14 mouse cellular contexts compared by ENCODE assay signal in genomic region chr9:121600201-121600860, GRCm38 (mm10). TPM values are rescaled to one million over a fixed set of nuclear protein-coding genes. Genes with fewer than 3 reads are reported as not detected.
DNase-seq lines count a peak whose midpoint lies in the region; ATAC-seq lines count a peak whose summit lies in the region.
"Had no signal": no experiment of that assay in that cellular context is flagged by ENCODE, and none has a peak within 500 bp of the region (broad histone marks: within the 10 kb centered on the region; RNA-seq: fewer than 3 reads in every experiment).

No protein-coding gene starts in this region.

- no peak overlapping the region for H3K27ac ChIP-seq in kidney, embryonic 16.5 days (ENCODE audit: low read length)
- H3K27ac ChIP-seq: heart, adult 2 months; hindbrain, embryonic 12.5 days; stomach, postnatal 0 days had no signal

- no peak for ATAC-seq in cerebellum, adult (ENCODE audit: insufficient number of reproducible peaks, low FRiP score, low TSS enrichment)
- ATAC-seq in kidney, embryonic 16.5 days (ENCODE audit: low FRiP score, low TSS enrichment): no peak
- ATAC-seq in erythroid progenitor cell, adult 5-6 weeks (replicated peaks; ENCODE audit: low FRiP score, poor library complexity, severe bottlenecking): no peak
- ATAC-seq: activated CD4-positive, CD25-positive, alpha-beta regulatory T cell, adult 4 months had no signal

- WGBS in kidney, embryonic 16.5 days: 35% methylated on average over 13 of the region's 13 CpGs

- no peaks in the 10 kb centered on the region for H3K36me3 ChIP-seq in kidney, embryonic 16.5 days (ENCODE audit: insufficient read depth, low read length)
- H3K36me3 ChIP-seq: hindbrain, embryonic 12.5 days had no signal

- peak; percentile 26 to 36 for DNase-seq in cerebellum, postnatal 14 days
- peak; percentile 42 for DNase-seq in layer of hippocampus, adult 9-11 months
- no peak for DNase-seq in layer of hippocampus, postnatal 25 days (ENCODE audit: extremely low spot score in 1 of 2, low spot score in 1 of 2)
- peak; percentile 29 to 34 for DNase-seq in layer of hippocampus, postnatal 14 days (ENCODE audit: low spot score in 2 of 2)
- peak; percentile 44 to 73 for DNase-seq in right cerebral cortex, postnatal 36 days (ENCODE audit: low spot score in 2 of 2)
- DNase-seq: cerebellum, adult 11 months; heart, adult 2 months; lung, postnatal 36 days had no signal

- no peak overlapping the region for H3K4me2 ChIP-seq in kidney, embryonic 16.5 days (replicated peaks; ENCODE audit: low read depth, low read length)
- H3K4me2 ChIP-seq: hindbrain, embryonic 12.5 days had no signal

- no peak overlapping the region for H3K9ac ChIP-seq in kidney, embryonic 16.5 days (replicated peaks; ENCODE audit: low read length)
- H3K9ac ChIP-seq: hindbrain, embryonic 12.5 days had no signal

- H3K4me1 ChIP-seq in kidney, embryonic 16.5 days (ENCODE audit: insufficient read depth, low read length): peaks cover 10% of the 10 kb centered on the region; the same call in 1 of the 2 replicates

- no peaks in the 10 kb centered on the region for H3K9me3 ChIP-seq in kidney, embryonic 16.5 days (ENCODE audit: low read length)
- H3K9me3 ChIP-seq: hindbrain, embryonic 12.5 days had no signal

- no peak overlapping the region for H3K4me3 ChIP-seq in kidney, embryonic 16.5 days (ENCODE audit: low read length)
- H3K4me3 ChIP-seq: heart, adult 2 months; hindbrain, embryonic 12.5 days had no signal

- H3K27me3 ChIP-seq in kidney, embryonic 16.5 days (ENCODE audit: insufficient read depth, low read length): no peaks in the 10 kb centered on the region
- H3K27me3 ChIP-seq: hindbrain, embryonic 12.5 days had no signal

RNA-seq across cellular contexts. Expression of gene Lyzl4, which starts 41.6 kb away (rescaled TPM):
- 1 to 10 TPM in 1 of 2 experiments, under 1 TPM in 1; 0.74 to 1.3 TPM for total RNA-seq in layer of hippocampus, postnatal 25 days (2021)
- total RNA-seq in layer of hippocampus, postnatal 14 days (2021): 1 to 10 TPM in 1 of 2 experiments, under 1 TPM in 1; 0.69 to 1.3 TPM
- polyA plus RNA-seq in kidney, embryonic 16.5 days (2015; fragmentation: Nextera tagmentation; extraction: Ambion mirVana): 0.25 TPM in 1 of 2 replicates, not detected in the other
- not detected in 2 replicates for total RNA-seq in erythroid progenitor cell, adult 5-6 weeks (2015; ENCODE audit: low replicate concordance)
- not detected in 2 replicates for total RNA-seq in erythroid progenitor cell, adult 5-6 weeks (2017; ENCODE audit: low replicate concordance)
- total RNA-seq: heart, adult 2 months had no signal
- polyA plus RNA-seq: activated CD4-positive, CD25-positive, alpha-beta regulatory T cell, adult 4 months; hindbrain, embryonic 12.5 days had no signal

RNA-seq across cellular contexts. Expression of gene Vipr1, which starts 42.2 kb away (rescaled TPM):
- 10 to 100 TPM; 13.2 to 19.9 TPM for total RNA-seq in layer of hippocampus, postnatal 25 days (2021)
- total RNA-seq in layer of hippocampus, postnatal 14 days (2021): 10 to 100 TPM; 10.6 TPM
- polyA plus RNA-seq in kidney, embryonic 16.5 days (2015; fragmentation: Nextera tagmentation; extraction: Ambion mirVana): 0.04 and 0.40 TPM in 2 replicates
- total RNA-seq in erythroid progenitor cell, adult 5-6 weeks (2015; ENCODE audit: low replicate concordance): 0.36 TPM in 1 of 2 replicates, not detected in the other
- total RNA-seq in erythroid progenitor cell, adult 5-6 weeks (2017; ENCODE audit: low replicate concordance): 0.64 TPM in 1 of 2 replicates, not detected in the other

Comparison
In these comparisons a context has a peak if more than half of its experiments do, and no peak if none do; other contexts are left out.
1. DNase-seq: peak in cerebellum, postnatal 14 days (2 of 2), layer of hippocampus, adult 9-11 months (single experiment), layer of hippocampus, postnatal 14 days (2 of 2) and right cerebral cortex, postnatal 36 days (2 of 2); none in layer of hippocampus, postnatal 25 days (0 of 2).
2. RNA of gene Vipr1, which starts 42.2 kb away (total RNA-seq): 13.2 to 19.9 TPM in layer of hippocampus, postnatal 25 days and 10.6 TPM in layer of hippocampus, postnatal 14 days; 0.36 to 0.64 TPM in erythroid progenitor cell, adult 5-6 weeks; every median in the first group is over 4 times any median in the second.